Mouse (Mus musculus) cerebellum, adult 9-11 months (tissue): ENCODE measurements around the gene Sh3gl1.
"Not testable (repeated sequence)": the region's sequence is repeated elsewhere in the genome, so short reads cannot be mapped to it uniquely, and the experiment has no call there.

Source experiments
- DNase-seq: peaks from one replicate; pipeline ENCODE4 v3.0.0; 2022

The Sh3gl1 gene

DNA sequence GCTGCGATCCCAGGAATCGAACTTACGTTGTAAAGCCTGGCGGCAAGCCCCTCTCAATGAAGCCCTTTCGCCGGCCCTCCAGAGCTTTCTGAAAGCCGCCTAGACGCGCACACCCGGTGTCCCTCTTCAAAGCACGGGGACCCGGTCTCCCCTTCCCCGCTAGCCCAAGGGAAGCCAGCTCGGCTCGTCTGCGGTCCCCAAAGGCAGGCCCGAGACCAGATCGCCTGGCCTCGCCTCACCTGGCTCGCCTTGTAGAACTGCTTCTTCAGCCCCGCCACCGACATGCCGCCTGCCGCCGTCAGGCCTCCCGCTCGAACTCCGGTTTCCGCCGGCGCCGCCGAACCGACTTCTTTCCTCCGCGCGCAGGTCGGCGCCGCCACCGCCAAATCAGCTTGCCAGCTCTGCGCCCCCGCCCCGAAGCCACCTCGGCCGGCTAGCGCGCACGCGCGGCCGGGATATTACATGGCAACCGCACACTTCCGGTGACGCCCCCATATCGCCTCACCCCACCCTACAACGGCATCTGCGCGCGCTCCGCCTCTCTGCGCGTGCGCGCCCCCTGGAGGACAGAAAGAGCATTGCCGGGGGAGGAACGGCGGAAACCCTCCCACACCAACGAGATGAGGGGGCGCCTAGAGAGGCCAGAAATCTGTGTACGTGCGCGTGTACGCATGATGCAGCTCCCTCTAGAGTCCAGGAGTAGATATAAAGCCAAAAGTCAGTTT, at the start of gene Sh3gl1:
Sh3gl1 (minus strand) TSS at position 460 of the 725 bp plus-strand sequence.
- peak; percentile 99 for DNase-seq

DNA sequence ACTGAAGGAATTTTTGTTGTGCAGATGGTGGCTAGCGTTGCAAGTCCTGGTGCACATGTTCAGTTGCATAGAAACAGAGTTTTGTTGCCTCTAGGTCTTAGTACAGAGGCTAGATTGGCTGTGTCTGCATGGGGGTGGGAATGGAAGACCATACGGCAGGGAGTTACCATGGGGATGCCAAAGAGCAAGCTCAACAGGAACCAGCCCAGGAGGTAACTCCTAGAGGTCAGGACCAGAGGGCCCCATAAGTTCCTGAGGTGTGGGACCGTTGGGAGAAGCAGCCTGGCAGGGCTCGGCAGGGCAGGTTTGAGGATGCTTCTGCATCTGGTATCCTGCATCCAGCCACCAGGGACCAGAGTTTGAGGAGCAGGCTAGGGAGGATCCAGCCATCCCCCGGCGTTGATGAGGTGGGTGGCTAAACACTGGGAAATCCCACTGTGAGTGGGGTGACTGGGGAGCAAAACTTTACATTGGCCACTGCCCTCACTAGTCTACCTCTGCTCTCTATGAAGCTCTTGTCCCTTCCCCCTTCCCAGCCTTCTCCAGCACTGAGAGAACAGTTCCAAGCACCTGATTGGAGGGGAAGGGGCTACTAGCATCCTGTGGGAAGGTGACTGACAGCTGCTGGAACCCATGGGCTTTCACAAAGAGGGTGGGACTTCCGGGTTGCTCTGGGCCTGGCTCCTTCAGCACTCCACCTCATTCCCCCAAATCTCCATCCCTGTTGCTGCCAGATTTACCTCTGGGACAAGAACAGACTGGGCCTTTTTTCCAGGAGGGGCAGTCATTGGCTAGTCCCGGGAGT, 44.5 kb upstream of the Sh3gl1 start:
- DNase-seq = peak; percentile 62

DNA sequence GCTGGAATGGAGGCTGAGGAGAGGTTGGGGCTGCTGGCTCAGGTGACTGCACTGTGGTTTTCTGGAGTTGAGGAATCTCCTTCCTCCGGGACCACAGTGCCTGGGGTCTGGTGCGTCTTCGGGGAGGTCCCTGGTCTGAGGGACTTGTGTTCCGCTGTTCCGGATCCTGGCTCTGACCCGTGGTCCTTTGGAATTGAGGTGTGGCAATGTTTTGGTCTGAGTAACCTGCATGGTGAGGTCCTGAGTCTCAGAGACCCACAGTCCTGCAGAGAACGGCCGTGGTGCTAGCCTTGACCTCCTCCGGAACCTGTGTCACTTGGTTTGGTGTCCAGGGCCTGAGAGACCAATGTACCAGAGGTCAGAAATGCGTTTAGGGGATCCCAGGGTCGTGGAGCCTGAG, 43.5 kb upstream of the Sh3gl1 start:
- peak; percentile 72 for DNase-seq

DNA sequence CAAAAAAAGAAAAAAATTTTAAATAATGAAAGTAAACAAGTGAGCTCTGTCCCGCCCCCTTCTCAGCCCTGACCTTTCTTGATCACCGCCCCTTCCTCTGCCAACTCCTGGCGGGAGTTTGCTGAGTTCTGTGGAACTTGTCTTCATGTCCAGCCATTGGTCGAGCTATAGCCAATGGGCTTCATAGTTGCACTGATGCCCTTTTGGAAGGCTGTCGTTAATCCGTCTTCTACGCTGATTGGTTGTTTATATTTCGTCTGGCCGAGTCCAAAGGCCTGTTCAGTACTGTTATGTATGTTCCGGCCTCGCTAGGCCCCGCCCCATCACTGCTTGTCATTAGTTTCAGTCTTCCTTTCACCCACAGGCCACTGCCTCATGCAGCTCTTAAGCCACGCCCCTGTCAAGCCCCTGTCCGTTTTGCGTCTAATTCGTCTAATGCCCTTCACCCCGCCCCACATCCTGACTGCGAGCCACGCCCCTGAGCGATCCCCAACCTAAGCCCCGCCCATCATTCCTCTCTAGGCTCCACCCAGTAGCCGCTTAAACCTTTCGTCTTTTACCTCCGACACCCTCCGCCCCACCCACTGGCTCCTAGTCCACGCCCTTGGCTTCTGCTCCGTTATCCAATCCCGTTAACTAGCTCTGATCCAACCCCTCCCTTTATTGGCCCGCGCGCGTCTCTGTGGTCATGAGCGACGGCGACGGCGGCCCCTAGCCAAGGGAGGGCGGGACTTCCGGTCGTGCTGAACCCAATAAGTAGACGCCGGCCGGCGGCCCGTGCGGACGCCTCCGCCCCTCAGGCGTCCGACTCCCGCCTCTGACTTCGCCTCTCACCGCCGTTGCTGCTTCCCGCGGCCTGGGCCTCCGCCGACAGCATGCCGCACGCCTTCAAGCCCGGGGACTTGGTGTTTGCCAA, 42.7 kb upstream of the Sh3gl1 start, which contains the start of gene Hdgfl2:
Hdgfl2 (plus strand) TSS at position 755 of the 916 bp plus-strand sequence.
- peak; percentile 100 for DNase-seq

DNA sequence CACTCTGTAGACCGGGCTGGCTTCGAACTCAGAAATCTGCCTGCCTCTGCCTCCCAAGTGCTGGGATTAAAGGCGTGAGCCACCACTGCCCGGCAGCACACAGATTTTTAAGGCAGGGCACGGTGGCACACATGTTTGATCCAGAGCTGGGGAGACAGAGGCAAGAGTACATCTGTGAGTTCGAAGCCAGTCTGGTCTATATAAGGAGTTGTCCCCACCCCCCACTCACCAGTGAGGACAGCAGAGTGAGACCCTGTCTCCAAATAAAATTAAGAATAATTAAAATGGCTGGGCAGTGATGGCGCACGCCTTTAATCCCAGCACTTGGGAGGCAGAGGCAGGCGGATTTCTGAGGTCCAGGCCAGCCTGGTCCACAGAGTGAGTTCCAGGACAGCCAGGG, 41.9 kb upstream of the Sh3gl1 start:
- DNase-seq = peak; percentile 78

DNA sequence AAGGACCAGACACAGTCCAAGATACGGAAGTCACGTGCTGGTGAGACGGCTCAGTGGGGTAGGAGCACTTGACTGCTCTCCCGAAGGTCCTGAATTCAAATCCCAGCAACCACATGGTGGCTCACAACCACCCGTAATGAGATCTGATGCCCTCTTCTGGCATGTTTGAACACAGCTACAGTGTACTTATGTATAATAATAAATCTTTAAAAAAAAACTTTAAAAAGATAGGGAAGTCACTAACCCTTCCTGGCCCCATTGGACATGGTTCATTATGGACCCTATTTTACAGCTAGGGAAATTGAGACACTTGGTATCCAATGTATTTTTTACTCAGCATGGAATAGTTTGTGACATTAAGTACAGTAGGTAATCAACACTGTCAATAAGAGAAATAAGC, 41.1 kb upstream of the Sh3gl1 start:
- DNase-seq = no peak

DNA sequence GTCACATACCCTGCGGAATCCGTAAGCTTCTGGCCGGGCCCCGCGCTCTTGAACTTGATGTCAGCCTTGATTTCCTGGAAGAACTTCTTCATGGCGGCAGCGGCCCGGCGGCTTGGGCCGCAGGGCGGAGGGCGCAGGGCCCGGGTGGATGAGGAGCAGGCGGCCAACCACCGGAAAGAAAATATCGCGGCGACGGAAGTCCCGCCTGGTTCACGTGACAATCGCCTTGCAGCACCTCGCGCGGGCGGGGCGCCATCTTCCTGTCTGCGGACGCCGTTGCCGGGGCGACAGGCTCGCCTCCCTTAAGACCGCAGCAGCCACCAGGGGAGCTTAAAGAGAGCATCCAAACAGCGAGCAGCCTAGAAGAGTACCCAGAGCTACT, 38.4 kb upstream of the Sh3gl1 start, which contains the start of gene Ubxn6:
Ubxn6 (minus strand) TSS at position 202 of the 382 bp plus-strand sequence.
- DNase-seq = peak; percentile 96

DNA sequence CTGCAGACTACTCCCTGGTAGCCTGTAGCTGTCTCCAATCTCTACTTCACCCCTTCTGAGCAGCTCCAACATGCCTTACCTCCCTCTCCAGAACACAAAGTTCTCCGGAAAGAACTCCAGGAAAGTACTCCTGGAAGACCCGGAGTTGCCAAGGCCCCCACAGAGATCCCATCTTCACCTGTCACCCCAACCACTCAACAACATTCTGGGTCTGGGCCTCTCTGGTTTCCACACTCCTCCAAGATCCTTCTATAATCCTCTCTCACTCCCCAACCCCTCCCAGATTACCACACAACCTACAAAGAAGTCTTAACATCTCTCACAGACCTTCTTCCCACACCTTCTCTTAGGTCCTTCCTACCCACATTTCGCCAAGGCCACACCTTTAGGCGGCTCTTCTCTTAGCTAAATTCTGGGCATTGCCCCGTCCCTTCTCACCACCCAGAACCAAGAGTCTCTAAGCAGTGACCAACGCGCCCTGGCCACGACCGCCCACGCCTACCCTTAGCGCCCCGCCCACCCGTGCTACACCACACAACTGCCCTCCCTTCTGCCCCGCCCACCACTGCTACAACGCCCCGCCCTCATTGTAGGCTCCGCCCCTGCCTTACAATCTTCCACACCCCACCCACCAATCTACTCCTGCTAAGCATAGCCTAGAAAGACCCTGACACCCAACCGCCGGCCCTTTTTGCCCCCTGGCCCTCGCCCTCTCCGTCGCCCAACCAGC, 37.8 kb upstream of the Sh3gl1 start:
- peak; percentile 83 for DNase-seq

DNA sequence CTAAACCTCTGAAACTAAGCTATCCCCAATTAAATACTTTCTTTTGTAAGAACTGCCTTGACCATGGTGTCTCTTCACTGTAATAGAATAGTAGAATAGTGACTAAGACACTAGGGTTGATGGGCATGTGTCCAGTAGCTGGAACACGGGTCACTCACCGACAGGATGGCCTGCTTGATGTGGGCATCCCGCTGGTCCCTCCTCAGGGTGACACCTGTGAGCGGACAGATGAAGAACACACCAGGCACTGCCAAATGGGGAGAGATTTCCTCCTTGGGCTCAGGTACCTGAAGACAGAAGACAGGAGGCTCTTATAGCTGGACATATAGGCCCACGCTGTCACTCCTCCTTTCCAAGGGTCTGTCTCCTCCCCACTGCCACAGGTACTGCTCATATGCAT, 35.8 kb upstream of the Sh3gl1 start:
- DNase-seq = peak; percentile 40

DNA sequence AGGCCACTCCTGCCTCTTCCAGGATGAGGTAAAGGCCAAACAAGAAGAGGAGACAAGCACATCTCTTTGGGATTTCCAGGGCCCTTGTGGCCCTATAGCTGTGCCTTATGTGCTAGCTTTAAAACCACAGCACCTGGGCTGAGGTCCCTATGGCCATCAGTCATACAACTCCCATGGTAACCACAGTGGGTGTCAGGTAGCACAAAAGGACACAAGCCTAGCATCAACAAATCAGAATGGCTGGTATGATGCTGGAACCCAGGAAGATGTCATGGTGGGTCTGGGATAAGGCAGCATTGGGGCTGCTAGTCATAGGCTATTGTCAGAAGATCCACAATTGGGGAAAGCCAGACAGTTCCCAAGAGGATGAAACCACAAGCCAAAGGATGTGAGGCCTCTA, 34.7 kb upstream of the Sh3gl1 start:
- no peak for DNase-seq

DNA sequence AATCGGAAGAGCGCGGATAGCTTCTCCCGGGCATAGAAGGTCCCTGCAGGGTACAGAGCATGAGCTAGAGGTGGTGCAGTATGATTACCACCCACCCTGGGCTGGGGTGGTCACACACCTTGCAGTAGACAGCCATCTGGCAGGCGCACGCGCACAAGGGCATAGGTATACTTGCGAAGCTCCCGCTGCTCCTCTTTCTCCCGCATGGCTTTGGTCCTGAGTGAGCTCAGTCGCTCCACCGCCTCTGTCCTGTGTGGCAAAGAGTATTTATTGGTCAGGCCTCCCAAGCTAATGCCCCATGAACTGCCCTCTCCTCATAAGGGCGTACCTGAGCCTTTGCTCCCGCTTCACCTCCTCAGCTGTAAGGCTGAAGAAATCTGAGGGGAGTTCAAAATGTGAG, 32.6 kb upstream of the Sh3gl1 start:
- no peak for DNase-seq

DNA sequence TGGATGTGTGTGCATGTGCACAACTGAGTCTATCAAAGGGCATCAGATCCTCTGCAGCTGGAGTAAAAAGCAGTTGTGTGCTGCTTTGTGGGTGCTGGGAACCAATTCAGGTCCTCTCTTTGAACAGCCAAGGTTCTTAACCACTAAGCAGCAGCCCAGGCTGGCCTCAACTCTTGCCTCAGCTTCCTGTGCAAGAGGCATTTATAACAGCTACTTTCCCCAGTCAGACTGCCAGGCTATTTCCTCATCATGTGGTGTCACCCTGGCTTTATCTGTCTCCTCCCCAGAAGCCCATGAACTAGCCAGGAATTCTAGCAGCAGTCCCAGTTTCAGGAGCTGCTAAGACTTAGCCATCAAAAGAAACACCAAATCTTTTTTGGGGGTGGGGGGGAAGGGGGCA, 30.0 kb upstream of the Sh3gl1 start:
- no peak for DNase-seq

DNA sequence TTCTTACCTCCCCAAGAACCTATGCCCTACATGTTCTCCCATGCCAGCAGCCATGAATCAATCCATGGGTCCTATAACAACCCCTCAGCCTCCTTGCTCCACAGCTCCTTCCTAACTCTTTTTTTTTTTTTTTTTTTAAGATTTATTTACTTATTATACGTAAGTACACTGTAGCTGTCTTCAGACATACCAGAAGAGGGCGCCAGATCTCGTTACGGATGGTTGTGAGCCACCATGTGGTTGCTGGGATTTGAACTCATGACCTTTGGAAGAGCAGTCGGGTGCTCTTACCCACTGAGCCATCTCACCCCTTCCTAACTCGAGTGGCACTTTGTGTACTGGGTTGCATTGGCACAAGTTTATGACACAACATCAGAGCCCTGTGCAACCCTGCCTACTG, 29.3 kb upstream of the Sh3gl1 start:
- DNase-seq = not testable (repeated sequence)

DNA sequence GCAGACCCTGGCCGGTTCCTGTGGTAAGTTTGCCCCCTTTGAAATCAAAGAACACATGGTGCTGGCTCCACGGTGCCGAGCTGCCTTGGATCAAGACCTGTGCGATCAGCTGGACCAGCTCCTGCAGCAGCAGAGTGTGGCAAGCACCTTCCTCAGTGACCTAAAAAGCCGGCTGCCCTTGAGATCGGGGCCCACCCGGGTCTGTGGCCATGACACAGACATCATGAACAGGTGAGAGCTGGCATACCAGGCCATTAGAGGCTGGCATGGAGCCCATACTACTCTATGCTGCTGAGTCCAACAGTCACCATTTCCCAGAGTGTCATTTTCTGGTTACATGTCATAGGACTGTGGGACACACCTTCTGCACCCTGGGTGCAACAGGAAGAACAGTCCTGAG, 25.6 kb upstream of the Sh3gl1 start:
- peak; percentile 23 for DNase-seq

DNA sequence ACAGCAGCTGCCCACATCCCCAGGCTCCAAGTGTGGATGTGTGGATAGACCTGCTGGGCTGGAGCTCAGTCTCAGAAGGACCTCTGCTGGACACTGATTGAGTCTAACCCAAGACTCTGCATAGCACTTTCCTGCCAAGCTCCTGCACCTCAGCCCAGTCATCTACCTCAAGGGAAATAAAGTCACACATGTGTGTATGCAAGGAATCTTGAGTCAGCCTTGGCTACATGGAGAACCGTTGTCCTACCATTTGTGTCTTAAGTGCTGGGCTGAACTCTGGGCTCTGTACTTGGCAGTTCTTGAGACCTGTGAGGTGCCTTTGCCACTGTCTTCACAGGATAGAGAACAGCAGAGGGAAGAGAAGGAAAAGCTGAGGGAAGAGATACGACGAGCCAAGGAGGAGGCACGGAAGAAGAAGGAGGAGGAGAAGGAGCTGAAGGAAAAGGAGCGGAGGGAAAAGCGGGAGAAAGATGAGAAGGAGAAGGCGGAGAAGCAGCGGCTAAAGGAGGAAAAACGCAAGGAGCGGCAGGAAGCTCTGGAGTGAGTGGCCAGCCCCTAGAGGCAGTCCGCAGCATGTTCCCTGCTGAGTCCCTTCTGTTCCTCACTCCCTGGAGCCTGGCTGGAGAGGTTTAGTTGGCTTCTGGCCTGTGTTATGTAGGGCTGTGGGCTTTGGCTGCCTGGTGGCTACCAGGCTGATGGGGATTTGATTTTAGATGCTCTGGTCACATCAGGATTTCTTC, 21.1 kb upstream of the Sh3gl1 start:
- peak; percentile 76 for DNase-seq

DNA sequence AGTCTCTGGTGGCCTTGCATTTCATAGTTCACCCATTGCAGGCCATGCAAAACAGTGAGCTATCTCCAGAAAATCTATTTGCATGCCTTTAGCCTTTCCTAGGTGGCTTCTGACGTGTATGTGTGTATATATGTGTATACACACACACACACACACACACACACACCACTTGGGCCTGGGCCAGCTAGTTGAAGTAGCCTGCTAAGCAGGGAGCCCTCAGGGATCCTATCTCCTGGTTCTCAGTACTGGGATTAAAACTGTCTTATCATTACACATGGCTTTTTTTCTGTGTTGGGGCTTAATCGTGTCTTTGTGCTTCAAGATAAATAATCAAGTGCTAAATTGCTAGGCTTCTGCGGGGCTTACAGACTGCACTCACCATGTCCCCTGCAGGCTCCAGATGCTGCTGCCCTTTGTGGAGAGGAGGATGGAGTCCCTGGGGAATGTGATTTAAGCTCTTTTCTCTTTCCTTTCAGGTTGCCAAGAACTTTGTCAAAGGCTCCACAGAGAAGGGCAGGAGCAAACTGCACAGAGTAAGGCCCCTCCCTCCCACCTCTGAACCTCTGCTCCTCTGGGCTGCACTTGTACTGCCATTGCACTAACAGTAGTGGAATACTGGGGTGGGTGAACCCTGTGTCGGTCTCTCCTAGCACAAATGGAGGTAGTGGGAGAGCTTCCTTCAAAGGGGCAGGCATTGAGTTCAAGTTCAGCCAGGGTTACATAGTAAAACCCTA, 19.7 kb upstream of the Sh3gl1 start:
- DNase-seq = peak; percentile 13

DNA sequence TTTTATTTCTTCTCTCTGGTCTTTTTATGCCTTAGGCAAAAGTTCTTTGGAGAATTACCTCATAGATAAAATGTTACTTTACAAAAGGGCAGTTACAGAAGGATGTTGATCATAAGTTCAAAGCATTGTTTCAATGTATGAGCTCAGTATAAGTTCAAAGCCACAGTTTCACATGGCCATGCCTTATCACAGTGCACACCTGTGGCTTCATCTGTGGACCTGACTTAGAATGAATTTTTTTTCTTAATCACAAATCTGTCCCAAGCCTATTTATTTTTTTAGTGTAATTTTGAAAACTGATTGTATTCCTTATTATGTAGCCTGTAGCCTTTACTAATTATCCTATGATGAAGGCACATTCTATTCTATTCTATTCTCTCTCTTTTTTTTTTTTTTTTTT, 18.5 kb upstream of the Sh3gl1 start:
- DNase-seq = no peak

DNA sequence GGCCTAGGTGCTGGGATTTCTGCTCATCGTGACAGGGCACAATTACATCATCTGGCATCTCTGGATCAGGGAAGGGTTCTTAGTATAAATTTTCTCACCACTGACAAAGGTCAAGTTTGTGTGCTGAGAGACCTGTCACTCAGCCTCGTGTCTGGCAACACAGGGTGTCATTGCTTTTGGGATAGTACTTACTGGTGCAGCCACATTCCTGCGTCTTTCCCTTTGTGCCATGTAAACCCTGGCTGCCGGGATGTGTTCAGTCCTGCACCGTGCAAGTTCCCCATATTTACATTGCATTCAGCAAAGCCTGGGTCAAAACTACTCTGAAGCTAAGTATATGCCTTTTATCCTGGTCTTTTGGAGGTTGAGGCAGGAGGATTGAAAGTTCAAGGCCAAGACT, 14.9 kb upstream of the Sh3gl1 start:
- no peak for DNase-seq

DNA sequence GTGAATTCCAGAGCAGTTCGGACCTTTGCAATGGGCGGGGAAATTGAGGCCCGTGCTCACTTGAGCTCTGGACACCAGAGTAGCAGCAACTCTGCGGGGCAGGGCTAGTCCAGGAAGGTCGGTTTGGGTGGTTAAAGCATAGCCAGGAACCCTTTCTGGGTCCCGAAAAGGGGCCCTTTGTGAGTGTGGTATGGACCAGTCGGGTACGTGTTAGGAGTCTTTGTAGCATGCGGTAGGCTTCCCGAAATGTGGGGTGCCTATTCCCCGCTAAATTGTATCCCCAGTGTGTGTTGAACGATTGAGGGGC, 4.4 kb upstream of the Sh3gl1 start:
- DNase-seq = no peak

DNA sequence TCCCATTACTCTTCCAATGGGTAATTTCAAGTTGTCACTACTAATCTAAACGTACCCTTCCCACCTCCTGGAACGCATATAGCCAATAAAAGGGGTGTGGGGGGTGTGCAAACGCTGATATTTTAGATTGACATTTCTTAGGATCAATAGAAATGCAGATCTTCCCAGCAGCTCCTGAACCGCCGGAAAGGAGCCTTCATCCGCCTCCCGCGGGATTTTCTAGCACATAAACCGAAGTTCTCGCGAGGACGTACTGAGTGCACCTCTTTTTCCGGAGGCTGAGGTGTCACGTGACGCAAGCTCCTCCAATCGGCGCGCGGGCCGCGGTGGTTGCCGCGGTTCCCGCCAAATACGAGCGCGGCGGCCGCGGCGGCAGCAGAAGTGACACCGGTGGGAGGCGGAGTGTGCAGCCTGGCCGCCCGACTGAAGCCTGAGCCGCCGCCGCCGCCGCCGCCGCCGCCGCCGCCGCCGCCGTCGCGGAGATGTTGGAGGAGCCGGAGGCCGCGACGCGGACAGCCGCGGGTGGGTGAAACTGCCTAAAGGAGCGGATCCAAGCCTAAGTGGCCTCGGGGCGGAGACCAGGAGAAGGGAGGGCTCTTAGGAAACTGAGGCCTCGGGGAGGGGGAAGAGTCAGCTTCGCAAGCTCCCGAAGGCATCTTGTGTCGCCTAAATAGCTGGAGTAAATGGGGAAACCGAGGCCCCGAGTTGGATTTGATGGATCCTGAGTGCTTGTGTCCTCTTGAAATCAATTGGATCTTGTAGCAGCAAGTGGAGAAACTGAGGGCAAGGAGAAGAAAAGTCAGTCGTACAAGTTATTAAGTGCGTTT, 3.8 kb upstream of the Sh3gl1 start, which contains the start of gene Chaf1a:
Chaf1a (plus strand) TSS at position 410 of the 827 bp plus-strand sequence.
- peak; percentile 98 for DNase-seq
